Mouse (Mus musculus) liver, embryonic 14.5 days (tissue): ENCODE results near the gene Egln1.

Experiments used
- CTCF ChIP-seq: IDR thresholded peaks from 2 replicates; pipeline ENCODE4 v1.5.1; 2016; ENCODE audit warnings: antibody characterized with exemption, low read depth, control low read depth
- EP300 ChIP-seq: IDR thresholded peaks from 2 replicates; pipeline ENCODE4 v1.6.1; 2016; ENCODE audit warnings: antibody characterized with exemption, low read depth

DNA sequence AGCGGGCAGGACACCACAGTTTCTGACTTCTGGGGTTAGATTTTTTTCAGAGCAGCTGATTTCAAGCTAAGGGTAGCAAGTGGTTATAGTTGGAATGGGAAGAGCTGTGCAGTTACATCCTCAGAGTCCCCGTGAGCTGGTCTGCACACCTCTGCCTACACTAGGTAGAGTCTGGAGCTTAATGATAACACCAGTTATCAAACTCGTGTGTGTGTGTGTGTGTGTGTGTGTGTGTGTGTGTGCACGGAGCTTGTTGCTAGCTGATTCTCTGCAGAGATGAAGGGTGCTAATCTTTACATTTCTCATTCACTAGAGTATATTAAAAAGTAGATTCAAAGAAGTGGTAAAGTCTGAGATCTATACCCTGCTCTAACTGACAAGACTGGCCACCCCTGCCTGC, 25.1 kb upstream of the Egln1 start:
- no peak for TF ChIP-seq CTCF
- no peak for TF ChIP-seq EP300
